Mouse (Mus musculus): ENCODE data around the gene Hemk1. TPM values are rescaled to one million over a fixed set of nuclear protein-coding genes. Genes with fewer than 3 reads are reported as not detected.

Gene Hemk1
- total RNA-seq, 2 experiments from 2014 or later: 13.3 to 18.0 TPM

DNA sequence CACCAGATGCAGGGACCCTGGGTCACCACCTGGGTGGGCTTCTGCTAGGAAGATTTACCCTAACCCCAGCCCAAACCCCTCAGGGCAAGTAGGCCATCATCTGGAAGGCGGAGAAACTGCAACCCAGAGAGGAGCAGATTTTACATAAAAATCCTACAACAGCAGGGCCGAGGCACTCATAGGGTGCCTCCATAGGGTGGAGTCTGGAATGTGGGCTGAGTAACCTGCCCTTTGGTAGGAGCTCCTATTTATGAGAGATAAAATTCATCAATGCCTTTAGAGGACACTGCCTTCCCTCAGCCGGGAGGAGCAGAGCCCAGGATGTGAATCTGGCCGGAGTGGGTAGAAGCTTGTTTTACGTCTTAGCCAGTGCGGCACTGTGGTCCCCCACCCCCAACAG lies 39.3 kb downstream of the Hemk1 start:
- DNase-seq (ENCODE audit: low spot score in 2 of 2): no peak
- intact Hi-C loops (cut with DNase I): no loop called here

DNA sequence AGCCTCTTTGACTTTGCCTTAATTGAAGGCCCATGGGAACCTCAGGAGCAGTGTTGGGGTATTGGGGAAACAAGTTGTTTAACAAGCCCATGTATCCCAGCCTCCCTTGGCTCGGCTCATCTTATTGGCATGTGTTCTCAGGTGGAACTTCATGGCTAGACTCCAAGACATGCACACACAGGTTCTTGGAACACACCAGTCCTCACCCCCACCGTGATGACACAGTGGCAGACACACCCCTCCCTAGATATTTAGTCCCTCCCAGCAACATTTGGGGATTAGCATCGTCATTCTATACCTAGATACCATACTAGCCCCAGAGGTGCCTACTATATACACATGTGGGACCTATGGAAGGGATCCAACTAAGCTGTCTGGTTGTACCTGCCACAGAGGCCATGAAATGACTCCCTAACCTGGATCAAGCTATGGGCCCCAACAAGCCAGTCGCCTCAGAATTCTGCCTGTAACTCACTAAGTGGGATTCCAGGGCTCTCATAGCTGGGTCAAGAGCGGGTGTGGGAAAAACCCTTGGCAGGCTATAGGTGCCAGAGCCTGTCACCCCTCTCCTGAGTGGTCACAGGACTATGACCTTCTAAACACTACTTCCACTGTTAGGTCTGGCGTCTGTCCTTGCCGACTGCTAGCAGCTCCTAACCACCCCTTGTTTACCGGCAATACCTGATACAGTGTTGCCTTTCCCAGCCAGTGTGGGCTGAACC lies 39.9 kb downstream of the Hemk1 start:
- intact Hi-C loops (cut with DNase I): no loop called here
- no peak for DNase-seq (ENCODE audit: low spot score in 2 of 2)

DNA sequence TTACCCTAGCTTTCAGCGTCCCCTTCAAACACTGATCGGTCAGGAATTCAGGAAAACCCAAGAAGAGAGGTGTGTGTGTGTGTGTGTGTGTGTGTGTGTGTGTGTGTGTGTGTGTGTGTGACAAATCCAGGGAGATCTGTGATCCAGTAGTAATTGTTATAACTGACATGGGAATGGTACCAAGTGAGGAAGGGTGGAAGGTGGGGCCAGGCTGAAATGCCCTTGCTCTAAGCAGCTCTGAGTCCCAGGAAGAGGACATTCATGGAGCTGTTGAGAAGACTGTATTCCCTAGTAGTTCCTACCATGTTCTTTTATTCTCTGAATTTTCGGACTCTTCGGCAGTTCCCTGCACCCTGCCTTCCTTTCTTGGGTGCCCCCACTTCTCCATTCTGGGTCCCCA lies 40.5 kb downstream of the Hemk1 start:
- intact Hi-C loops (cut with DNase I): no loop called here

DNA sequence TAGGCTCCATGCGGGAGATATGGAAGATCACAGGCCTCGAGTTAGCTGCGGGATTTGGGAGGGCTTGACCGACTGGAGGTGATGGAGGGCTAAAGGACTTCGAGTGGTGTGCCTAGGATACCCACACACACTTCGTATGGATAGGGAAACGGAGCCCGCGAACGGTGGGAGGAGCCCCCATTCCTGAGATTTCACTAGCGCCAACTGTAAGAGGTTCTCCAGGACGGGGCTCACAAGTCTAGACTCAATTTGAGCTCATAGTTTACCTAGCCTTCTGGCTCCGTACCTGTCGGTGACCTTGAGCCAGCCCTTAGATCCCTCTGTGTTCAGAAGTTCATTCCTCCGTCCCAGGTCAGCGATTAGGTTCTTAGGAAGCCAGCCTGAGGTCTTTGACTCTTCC lies 41.1 kb downstream of the Hemk1 start:
- DNase-seq (ENCODE audit: low spot score in 2 of 2): no peak
- intact Hi-C loops (cut with DNase I): no loop called here

More for the DNA sequence above, 40.5 kb downstream of the Hemk1 start:
- DNase-seq (ENCODE audit: low spot score in 2 of 2): no peak

DNA sequence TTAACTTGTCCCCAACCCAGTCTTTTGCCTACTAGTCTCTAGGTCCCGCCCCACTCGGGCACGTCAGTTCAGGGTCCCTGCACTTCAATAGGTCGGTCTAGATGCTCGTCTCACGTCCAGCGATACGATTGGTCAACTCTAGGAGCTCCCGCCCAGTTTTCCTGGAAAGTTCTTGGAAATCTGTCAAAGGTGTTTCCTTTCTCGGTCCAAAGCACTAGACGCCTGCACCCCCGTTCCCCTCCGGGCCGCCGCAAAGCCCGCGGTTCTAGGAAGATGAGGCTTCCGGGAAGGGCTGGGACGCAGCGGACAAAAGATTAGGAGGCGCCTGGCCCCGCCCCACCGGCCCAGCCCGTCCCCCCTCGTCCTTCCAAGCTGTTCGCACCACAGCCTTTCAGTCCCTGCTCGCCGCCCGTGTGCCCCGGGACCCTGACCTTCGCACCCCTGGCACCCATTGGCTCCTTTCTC lies 41.6 kb downstream of the Hemk1 start:
- intact Hi-C loops (cut with DNase I): no loop called here
- peak; percentile 87 to 93 for DNase-seq (ENCODE audit: low spot score in 2 of 2)

DNA sequence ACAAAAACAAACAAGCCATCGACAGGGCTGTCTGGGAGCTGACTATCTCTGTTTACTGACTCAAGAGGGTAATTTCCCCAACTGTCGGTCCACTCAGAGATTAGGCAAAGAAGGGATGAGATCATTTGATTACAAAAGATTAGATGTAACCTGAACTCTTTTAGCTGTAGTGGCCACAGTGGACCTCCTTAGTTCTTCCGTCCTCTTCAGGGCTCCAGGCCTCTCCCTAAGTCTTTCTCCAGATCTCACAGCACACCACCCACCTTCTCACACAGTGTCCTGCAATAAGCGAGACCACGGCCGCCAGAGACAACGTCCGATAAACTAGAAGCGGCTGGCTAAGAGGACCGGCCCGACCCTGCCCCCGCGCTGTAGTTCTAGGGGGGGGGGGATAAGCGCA lies 42.1 kb downstream of the Hemk1 start:
- intact Hi-C loops (cut with DNase I): no loop called here

DNA sequence AAGGTAGTCTGAATTCAATTTTAAA lies 42.3 kb downstream of the Hemk1 start, which contains the start of gene Cish:
Gene Cish, plus strand, starts transcription at position 11 of the 25 bp plus-strand sequence.
- DNase-seq (ENCODE audit: low spot score in 2 of 2): no peak
- intact Hi-C loops (cut with DNase I): no loop called here

More for the DNA sequence above, 42.1 kb downstream of the Hemk1 start:
- DNase-seq (ENCODE audit: low spot score in 2 of 2): no peak

DNA sequence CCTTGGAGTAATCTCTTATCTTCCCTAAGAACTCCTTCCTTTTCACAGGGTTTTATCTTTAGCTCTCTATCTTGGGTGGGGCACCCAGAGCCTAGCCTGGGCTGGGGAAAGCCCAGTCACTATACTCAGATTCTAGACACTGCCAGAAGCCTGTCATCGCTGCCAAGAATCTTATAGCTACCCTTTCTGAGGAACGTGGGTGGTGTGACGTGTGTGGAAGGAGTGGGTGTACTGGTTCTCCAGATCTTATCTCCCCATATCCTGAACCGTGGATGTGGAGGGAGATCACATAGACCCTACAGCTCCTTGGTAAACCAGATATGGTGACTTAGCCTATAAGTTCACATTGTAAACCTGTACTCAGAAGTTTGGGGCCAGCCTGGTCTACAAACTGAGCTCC lies 42.5 kb downstream of the Hemk1 start:
- intact Hi-C loops (cut with DNase I): no loop called here

DNA sequence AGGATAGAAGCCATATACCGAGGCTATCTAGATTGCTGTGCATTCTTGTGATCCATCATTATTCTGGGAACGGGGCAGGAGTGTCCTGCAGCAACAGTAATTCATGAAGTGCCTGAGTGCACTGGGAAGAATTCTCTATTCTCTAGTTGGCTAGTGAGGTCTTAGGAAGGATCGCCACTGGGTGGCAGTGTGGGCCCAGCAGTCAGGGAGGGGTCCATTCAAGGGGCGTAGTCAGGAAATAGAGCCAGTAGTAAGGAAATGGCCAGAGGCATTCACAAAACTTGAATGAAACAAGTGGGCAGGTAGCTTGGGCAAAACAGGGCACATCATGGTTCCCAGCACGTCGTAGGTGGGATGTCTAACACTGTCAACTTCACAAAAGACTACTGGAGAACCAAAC lies 43.9 kb downstream of the Hemk1 start:
- peak; percentile 53 to 71 for DNase-seq (ENCODE audit: low spot score in 2 of 2)
- intact Hi-C loops (cut with DNase I): loop anchor here (1.0 to 5.0 kb wide), 7 partner anchors 42 to 407 kb away; partner anchors contain the start of gene Rbm15b

More for the DNA sequence above, 42.5 kb downstream of the Hemk1 start:
- peak; percentile 44 to 58 for DNase-seq (ENCODE audit: low spot score in 2 of 2)

DNA sequence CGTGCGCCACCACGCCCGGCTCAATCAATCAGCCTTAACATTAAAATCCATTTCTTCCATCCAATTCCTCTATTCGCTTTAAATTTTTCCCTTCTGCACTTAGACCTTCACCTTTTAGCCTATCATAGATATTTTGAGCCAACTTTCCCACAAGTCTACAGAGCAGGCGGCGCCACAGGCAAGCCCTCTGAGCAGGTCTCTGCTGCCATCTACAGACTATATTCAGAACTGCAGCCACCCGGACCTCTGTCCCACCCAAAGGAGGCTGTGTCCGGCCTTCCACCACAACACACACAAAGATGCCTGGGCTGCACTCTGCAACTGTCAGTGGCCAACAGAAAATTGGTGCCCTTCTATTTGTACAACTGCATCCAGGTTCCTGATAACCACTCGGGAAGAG lies 47.3 kb downstream of the Hemk1 start:
- intact Hi-C loops (cut with DNase I): loop anchor here (5.0 kb wide), 5 partner anchors 44 to 404 kb away; partner anchors contain the start of gene Rbm15b
- DNase-seq (ENCODE audit: low spot score in 2 of 2): peak; percentile 73 to 79

DNA sequence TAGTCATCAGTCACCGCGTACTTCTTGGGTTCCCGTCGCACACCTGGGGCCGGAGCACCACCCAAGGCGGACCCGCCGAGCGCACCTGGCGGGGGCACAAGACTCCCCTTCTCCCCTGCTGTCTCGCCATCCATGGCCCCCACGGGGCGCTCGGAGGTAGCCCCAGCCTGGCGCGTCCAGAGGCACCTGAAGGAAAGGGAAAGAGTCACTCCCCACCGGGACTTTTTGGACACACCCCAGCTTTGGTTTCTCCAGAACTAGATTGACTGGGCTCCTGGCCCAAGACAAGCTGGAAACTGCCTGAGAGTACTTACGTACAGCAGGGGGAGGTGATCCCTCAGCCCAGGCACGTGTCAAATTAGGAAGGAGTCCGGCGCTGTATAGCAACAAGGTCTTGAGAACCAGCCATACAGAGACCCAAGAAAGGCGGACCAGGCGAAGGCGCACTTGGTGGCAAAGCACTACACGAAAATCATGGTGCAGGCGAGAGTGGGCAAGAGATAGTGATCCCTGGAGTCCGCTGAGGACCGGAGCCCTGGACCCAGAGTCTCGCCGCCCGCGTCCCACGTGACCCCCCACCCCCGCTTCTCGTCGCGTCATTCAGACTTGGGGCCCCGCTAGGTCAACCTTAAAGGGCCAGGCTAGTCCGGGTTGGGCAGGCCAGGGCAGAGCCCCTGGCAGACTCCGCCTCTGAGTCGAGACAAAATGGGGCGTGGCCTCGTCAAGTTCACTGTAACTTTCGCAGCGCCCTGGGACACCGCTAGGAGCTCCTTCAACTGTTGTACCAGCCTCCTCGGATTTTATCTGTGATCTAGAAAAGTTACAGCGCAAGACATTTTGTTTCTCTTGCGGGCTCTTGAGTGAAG lies 48.7 kb downstream of the Hemk1 start, which contains the start of gene Mapkapk3:
Gene Mapkapk3, minus strand, starts transcription at position 667 of the 866 bp plus-strand sequence.
- DNase-seq (ENCODE audit: low spot score in 2 of 2): peak; percentile 29 to 43
- intact Hi-C loops (cut with DNase I): loop anchor here (5.0 to 10.0 kb wide), 6 partner anchors 42 to 605 kb away; partner anchors contain the start of genes Rbm15b and Tex264

DNA sequence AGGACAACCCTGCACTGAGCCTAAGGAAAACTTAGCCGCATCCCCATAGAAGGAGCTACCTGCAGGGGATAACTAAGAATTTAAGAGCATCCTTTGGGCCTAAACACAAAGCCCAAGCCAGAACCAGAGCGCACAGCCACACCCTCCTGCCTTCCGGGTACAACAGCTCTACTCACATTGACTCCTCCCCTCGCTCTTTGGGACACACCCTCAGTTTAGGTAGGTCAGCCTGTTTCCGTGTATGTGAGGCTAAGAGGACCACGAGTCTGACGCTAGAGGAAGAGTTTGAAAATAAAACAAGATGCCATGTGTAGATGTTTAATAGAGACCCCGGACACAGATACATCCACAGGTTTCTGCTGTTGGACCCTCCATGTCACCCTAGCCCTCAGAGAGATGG lies 49.4 kb downstream of the Hemk1 start:
- intact Hi-C loops (cut with DNase I): loop anchor here (10.0 kb wide), 1 partner anchor 604 kb away; the partner anchor contains the start of gene Tex264
- DNase-seq (ENCODE audit: low spot score in 2 of 2): no peak

DNA sequence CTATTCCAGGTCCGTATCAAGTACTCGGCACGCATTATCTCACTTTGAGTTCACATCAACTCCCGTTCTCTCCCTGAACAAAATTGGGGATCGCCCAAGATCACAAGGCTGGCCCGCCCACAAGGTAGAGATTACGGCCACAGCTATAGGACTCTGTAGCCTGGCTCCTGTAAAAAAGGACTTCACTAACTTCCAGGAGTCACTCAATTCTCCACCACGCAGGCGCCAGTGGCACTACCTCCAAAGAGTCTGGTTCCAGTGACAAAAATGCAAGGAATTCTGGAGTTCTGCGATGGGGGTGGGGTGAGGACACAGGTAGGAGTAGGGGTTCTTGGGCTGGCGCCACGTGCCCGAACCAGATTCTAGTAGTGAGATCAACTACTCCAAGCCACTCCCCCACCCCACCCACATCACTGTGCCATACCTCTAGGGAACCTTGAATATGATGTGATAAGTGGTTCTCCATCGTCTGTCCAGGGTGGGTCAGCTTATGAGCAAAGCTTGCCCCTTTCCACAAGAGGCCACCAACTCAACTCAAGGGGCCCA lies 50.0 kb downstream of the Hemk1 start:
- DNase-seq (ENCODE audit: low spot score in 2 of 2): no peak
- intact Hi-C loops (cut with DNase I): loop anchor here (10.0 kb wide), 1 partner anchor 603 kb away; the partner anchor contains the start of gene Tex264

DNA sequence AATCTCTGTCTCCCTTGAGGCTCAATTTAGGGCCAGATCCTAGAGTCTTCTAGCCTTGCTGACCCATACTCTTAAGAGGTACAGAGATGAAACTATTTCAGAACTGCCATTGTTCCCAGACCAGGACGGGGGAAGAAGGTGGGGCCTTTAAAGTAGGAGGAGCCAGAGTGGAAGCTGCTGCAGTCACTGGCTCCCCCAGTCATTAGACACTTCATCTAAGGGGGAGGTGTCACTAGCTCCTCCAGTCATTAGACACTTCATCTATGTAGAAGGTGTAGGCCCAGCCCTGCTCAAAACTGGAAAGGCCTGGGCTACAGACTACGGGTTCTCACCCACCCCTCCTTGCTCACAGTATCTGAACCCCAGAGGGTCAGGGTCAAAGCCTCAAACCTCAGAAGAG lies 50.9 kb downstream of the Hemk1 start:
- intact Hi-C loops (cut with DNase I): loop anchor here (10.0 kb wide), 1 partner anchor 602 kb away; the partner anchor contains the start of gene Tex264
- DNase-seq (ENCODE audit: low spot score in 2 of 2): no peak

DNA sequence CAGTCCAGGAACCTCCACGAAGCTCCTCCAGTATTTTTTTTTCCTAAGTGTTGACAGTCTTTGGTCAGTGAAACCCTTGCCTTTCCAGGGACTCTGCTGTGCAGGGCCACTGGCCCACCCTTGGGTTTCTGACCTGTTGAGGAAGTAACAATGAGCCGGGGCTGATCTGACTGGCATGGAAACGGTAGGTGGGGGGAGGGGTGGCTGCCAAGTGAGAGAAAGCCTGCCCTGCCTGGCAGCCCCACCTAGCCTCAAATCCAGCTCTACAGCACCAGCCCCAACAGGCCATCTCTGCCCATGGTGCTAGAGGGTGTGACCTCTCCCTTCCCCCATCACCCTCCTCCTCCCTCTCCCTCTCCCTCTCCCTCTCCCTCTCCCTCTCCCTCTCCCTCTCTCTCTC lies 53.1 kb downstream of the Hemk1 start:
- intact Hi-C loops (cut with DNase I): loop anchor here (10.0 kb wide), 1 partner anchor 600 kb away; the partner anchor contains the start of gene Tex264
- no peak for DNase-seq (ENCODE audit: low spot score in 2 of 2)

DNA sequence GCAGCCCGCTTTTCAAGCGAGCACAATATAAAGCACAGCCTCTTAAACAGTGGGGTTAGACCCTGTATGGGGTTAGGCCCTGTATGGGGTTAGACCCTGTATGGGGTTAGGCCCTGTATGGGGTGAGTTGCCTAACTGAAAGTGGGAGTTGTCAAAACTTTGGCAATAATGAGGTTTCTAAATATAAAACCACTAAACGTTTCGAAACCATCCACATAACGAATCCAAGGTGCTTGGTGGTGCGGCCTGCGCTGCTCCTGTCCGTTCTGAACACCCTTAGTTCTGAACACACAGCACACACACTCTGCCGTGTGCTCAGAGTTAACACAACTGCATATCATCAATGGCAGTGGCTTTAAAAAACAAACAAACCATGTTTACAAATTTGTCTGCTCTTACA lies 55.2 kb downstream of the Hemk1 start:
- intact Hi-C loops (cut with DNase I): loop anchor here (10.0 kb wide), 1 partner anchor 598 kb away; the partner anchor contains the start of gene Tex264
- DNase-seq (ENCODE audit: low spot score in 2 of 2): no peak

DNA sequence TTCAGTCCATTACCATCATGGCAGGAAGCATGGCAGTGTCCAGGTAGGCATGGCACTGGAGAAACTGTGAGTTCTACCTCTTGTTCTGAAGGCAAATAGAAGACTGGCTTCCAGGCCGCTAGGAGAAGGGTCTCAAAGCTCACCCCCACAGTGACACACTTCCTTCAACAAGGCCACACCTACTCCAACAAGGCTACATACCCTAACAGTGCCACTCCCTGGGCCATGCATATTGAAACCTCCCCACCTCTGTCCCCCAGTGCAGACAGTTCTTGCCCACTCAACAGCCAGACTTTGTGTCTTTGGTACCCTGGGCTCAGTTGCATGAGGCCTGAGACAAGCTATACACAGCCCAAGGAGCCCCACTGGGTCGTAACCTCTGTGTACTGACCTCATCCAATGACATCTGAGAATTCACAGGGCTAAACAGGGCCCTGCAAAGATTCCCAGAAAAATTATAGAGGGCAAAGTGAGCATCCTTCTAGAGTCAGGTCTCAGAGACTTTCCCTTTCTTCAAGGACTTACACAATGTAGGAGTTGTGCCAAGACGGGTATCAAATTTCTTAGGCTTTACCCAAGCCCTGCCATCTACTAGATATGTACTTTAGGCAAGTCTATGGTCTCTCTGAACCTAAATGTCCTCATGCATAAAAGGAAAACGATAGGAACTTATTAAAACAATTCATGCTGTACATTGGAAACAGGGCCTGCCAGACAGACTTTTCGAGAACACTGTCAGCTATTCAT lies 56.7 kb downstream of the Hemk1 start:
- intact Hi-C loops (cut with DNase I): loop anchor here (10.0 kb wide), 1 partner anchor 597 kb away; the partner anchor contains the start of gene Tex264
- no peak for DNase-seq (ENCODE audit: low spot score in 2 of 2)

DNA sequence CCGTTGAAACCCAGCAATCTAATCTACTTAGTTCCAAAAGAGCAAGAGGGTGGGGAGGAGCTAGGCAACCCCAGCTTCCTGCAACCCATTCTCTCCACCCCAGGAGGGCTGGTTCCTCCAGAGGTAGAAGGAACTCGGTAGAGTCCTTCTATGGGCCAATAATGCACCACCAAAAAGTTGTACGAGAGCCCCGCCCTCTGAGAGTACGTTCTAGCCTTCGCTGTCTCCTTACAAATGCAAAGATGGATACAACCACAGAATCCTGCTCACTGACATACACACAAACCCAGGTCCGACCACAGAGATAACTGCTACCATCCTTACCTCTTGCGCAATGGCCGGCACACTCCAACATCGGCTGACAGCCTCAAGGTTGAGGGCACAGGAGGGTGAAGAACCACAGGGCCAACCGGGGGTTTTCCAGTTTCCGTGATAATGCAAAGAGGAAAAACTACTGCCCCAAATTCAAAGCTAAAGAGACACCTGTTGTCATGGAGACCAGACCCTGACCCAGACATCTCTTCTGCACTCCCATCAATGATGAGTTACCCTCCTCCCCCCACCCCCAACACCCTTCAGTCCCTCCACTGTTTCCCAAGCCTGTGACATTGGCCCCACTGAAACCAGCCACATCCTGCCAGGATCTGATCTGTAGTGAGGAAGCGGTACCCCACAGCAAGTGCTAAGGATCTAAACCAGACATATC lies 57.7 kb downstream of the Hemk1 start:
- no peak for DNase-seq (ENCODE audit: low spot score in 2 of 2)
- intact Hi-C loops (cut with DNase I): loop anchor here (10.0 kb wide), 1 partner anchor 596 kb away; the partner anchor contains the start of gene Tex264
